Mouse (Mus musculus): Measurements from ENCODE around the gene Papolg. TPM values are rescaled to one million over a fixed set of nuclear protein-coding genes. Genes with fewer than 3 reads are reported as not detected.
"Not testable (repeated sequence)": the region's sequence is repeated elsewhere in the genome, so short reads cannot be mapped to it uniquely, and the experiment has no call there.

Papolg gene
- 25.5 and 25.7 TPM in 2 replicates for polyA plus RNA-seq (2014; fragmentation: Nextera tagmentation; extraction: Ambion mirVana)

- Histone ChIP-seq H3K9me3 (ENCODE audit: control insufficient read depth, low read length) (no peaks in the 10 kb centered on the region), H3K4me1 (ENCODE audit: control insufficient read depth, insufficient read depth, low read length) (no peaks in the 10 kb centered on the region), H3K9ac (ENCODE audit: low read length) (peak within 1 kb of the TSS; percentile 90), H3K36me3 (ENCODE audit: control insufficient read depth, insufficient read depth, low read length) (no peaks in the 10 kb centered on the region), H3K4me2 (ENCODE audit: low read depth, severe bottlenecking) (peak within 1 kb of the TSS; percentile 68), H3K4me3 (ENCODE audit: low read depth, low read length) (peak within 1 kb of the TSS; percentile 97), H3K27me3 (ENCODE audit: control insufficient read depth, insufficient read depth, low read length) (no peaks in the 10 kb centered on the region), H3K27ac (replicated peaks; ENCODE audit: low read depth, low read length) (peak within 1 kb of the TSS; percentile 83)
- peak; percentile 94 for DNase-seq (ENCODE audit: low spot score)
- peak; percentile 99 for ATAC-seq (ENCODE audit: insufficient number of reproducible peaks, low FRiP score, low TSS enrichment, low read depth)
- WGBS: 0% methylated on average over 21 of the region's 21 CpGs
Observed at GRCm38 (mm10) chr11:23895060-23895426, at the start of gene Papolg. Gene Papolg, minus strand, starts transcription at chr11:23895253.

- not testable (repeated sequence) for H3K4me3 ChIP-seq (ENCODE audit: low read depth, low read length); H3K9me3 ChIP-seq (ENCODE audit: control insufficient read depth, low read length); H3K36me3 ChIP-seq (ENCODE audit: control insufficient read depth, insufficient read depth, low read length); H3K27ac ChIP-seq (replicated peaks; ENCODE audit: low read depth, low read length); H3K9ac ChIP-seq (ENCODE audit: low read length); H3K27me3 ChIP-seq (ENCODE audit: control insufficient read depth, insufficient read depth, low read length); H3K4me1 ChIP-seq (ENCODE audit: control insufficient read depth, insufficient read depth, low read length); ATAC-seq (ENCODE audit: insufficient number of reproducible peaks, low FRiP score, low TSS enrichment, low read depth)
- H3K4me2 ChIP-seq (ENCODE audit: low read depth, severe bottlenecking): 0 out of 2 replicates have a peak overlapping the region, but pooled peaks have one; percentile 10
- DNase-seq (ENCODE audit: low spot score): peak; percentile 25
- 26% methylated on average over 8 of the region's 8 CpGs for WGBS
Observed at GRCm38 (mm10) chr11:23928146-23928545, 33.1 kb upstream of the Papolg start.

- WGBS: 23% methylated on average over 8 of the region's 8 CpGs
- H3K27me3 ChIP-seq (ENCODE audit: control insufficient read depth, insufficient read depth, low read length): no peaks in the 10 kb centered on the region
- H3K9me3 ChIP-seq (ENCODE audit: control insufficient read depth, low read length): no peaks in the 10 kb centered on the region
- ATAC-seq (ENCODE audit: insufficient number of reproducible peaks, low FRiP score, low TSS enrichment, low read depth) (no peak), DNase-seq (ENCODE audit: low spot score) (peak; percentile 35)
- no peak overlapping the region for H3K27ac ChIP-seq (replicated peaks; ENCODE audit: low read depth, low read length)
- 0 out of 2 replicates have a peak overlapping the region, but pooled peaks have one; percentile 10 for H3K4me2 ChIP-seq (ENCODE audit: low read depth, severe bottlenecking)
- no peaks in the 10 kb centered on the region for H3K4me1 ChIP-seq (ENCODE audit: control insufficient read depth, insufficient read depth, low read length)
- H3K9ac ChIP-seq (ENCODE audit: low read length): no peak overlapping the region
- no peak overlapping the region for H3K4me3 ChIP-seq (ENCODE audit: low read depth, low read length)
- H3K36me3 ChIP-seq (ENCODE audit: control insufficient read depth, insufficient read depth, low read length): no peaks in the 10 kb centered on the region
Observed at GRCm38 (mm10) chr11:23927643-23928042, 32.6 kb upstream of the Papolg start.

- H3K4me2 ChIP-seq (ENCODE audit: low read depth, severe bottlenecking); ATAC-seq (ENCODE audit: insufficient number of reproducible peaks, low FRiP score, low TSS enrichment, low read depth); H3K4me3 ChIP-seq (ENCODE audit: low read depth, low read length); DNase-seq (ENCODE audit: low spot score); H3K9me3 ChIP-seq (ENCODE audit: control insufficient read depth, low read length); H3K27ac ChIP-seq (replicated peaks; ENCODE audit: low read depth, low read length); H3K9ac ChIP-seq (ENCODE audit: low read length); H3K36me3 ChIP-seq (ENCODE audit: control insufficient read depth, insufficient read depth, low read length); H3K27me3 ChIP-seq (ENCODE audit: control insufficient read depth, insufficient read depth, low read length); H3K4me1 ChIP-seq (ENCODE audit: control insufficient read depth, insufficient read depth, low read length): not testable (repeated sequence)
- WGBS: 84% methylated on average over 2 of the region's 2 CpGs
Observed at GRCm38 (mm10) chr11:23913824-23914223, 18.8 kb upstream of the Papolg start.

- Histone ChIP-seq H3K9ac (ENCODE audit: low read length) (no peak overlapping the region), H3K4me2 (ENCODE audit: low read depth, severe bottlenecking) (no peak overlapping the region), H3K27ac (replicated peaks; ENCODE audit: low read depth, low read length) (no peak overlapping the region), H3K9me3 (ENCODE audit: control insufficient read depth, low read length) (no peaks in the 10 kb centered on the region), H3K4me3 (ENCODE audit: low read depth, low read length) (no peak overlapping the region), H3K27me3 (ENCODE audit: control insufficient read depth, insufficient read depth, low read length) (no peaks in the 10 kb centered on the region), H3K36me3 (ENCODE audit: control insufficient read depth, insufficient read depth, low read length) (no peaks in the 10 kb centered on the region), H3K4me1 (ENCODE audit: control insufficient read depth, insufficient read depth, low read length) (no peaks in the 10 kb centered on the region)
- 90% methylated on average over 1 of the region's 1 CpGs for WGBS
- no peak for ATAC-seq (ENCODE audit: insufficient number of reproducible peaks, low FRiP score, low TSS enrichment, low read depth)
- no peak for DNase-seq (ENCODE audit: low spot score)
Observed at GRCm38 (mm10) chr11:23903909-23904308, 8.9 kb upstream of the Papolg start.

- Histone ChIP-seq H3K27me3 (ENCODE audit: control insufficient read depth, insufficient read depth, low read length) (no peaks in the 10 kb centered on the region), H3K9me3 (ENCODE audit: control insufficient read depth, low read length) (no peaks in the 10 kb centered on the region), H3K4me3 (ENCODE audit: low read depth, low read length) (peak overlapping the region; percentile 97), H3K4me1 (ENCODE audit: control insufficient read depth, insufficient read depth, low read length) (no peaks in the 10 kb centered on the region), H3K27ac (replicated peaks; ENCODE audit: low read depth, low read length) (peak overlapping the region; percentile 83), H3K4me2 (ENCODE audit: low read depth, severe bottlenecking) (peak overlapping the region; percentile 68), H3K36me3 (ENCODE audit: control insufficient read depth, insufficient read depth, low read length) (no peaks in the 10 kb centered on the region), H3K9ac (ENCODE audit: low read length) (peak overlapping the region; percentile 90)
- ATAC-seq (ENCODE audit: insufficient number of reproducible peaks, low FRiP score, low TSS enrichment, low read depth) (peak; percentile 78), DNase-seq (ENCODE audit: low spot score) (no peak)
- WGBS: 2% methylated on average over 41 of the region's 48 CpGs
Observed at GRCm38 (mm10) chr11:23894141-23895059, 653 bp downstream of the Papolg start.

- H3K4me3 ChIP-seq (ENCODE audit: low read depth, low read length): no peak overlapping the region
- H3K4me2 ChIP-seq (ENCODE audit: low read depth, severe bottlenecking): no peak overlapping the region
Observed at GRCm38 (mm10) chr11:23893556-23893955, 1.5 kb downstream of the Papolg start.

GRCm38 (mm10) chr11:23864326-23864725 is 30.7 kb downstream of the Papolg start:
- Histone ChIP-seq H3K27ac (replicated peaks; ENCODE audit: low read depth, low read length) (no peak overlapping the region), H3K4me1 (ENCODE audit: control insufficient read depth, insufficient read depth, low read length) (no peaks in the 10 kb centered on the region), H3K9ac (ENCODE audit: low read length) (no peak overlapping the region), H3K36me3 (ENCODE audit: control insufficient read depth, insufficient read depth, low read length) (peaks cover 9% of the 10 kb centered on the region; the same call in 1 of the 2 replicates), H3K4me3 (ENCODE audit: low read depth, low read length) (no peak overlapping the region), H3K9me3 (ENCODE audit: control insufficient read depth, low read length) (no peaks in the 10 kb centered on the region), H3K27me3 (ENCODE audit: control insufficient read depth, insufficient read depth, low read length) (no peaks in the 10 kb centered on the region), H3K4me2 (ENCODE audit: low read depth, severe bottlenecking) (no peak overlapping the region)
- no peak for ATAC-seq (ENCODE audit: insufficient number of reproducible peaks, low FRiP score, low TSS enrichment, low read depth)
- WGBS: 86% methylated on average over 2 of the region's 2 CpGs
- DNase-seq (ENCODE audit: low spot score): no peak

More at GRCm38 (mm10) chr11:23893556-23893955, 1.5 kb downstream of the Papolg start:
- Histone ChIP-seq H3K4me1 (ENCODE audit: control insufficient read depth, insufficient read depth, low read length) (no peaks in the 10 kb centered on the region), H3K9ac (ENCODE audit: low read length) (no peak overlapping the region), H3K27me3 (ENCODE audit: control insufficient read depth, insufficient read depth, low read length) (no peaks in the 10 kb centered on the region), H3K27ac (replicated peaks; ENCODE audit: low read depth, low read length) (no peak overlapping the region), H3K36me3 (ENCODE audit: control insufficient read depth, insufficient read depth, low read length) (peaks cover 4% of the 10 kb centered on the region; the same call in 1 of the 2 replicates), H3K9me3 (ENCODE audit: control insufficient read depth, low read length) (no peaks in the 10 kb centered on the region)
- DNase-seq (ENCODE audit: low spot score) (no peak), ATAC-seq (ENCODE audit: insufficient number of reproducible peaks, low FRiP score, low TSS enrichment, low read depth) (no peak)
